Mouse (Mus musculus): ENCODE measurements around the gene Kcnh2.
"Not testable (repeated sequence)": the region's sequence is repeated elsewhere in the genome, so short reads cannot be mapped to it uniquely, and the experiment has no call there.

Gene Kcnh2

DNA sequence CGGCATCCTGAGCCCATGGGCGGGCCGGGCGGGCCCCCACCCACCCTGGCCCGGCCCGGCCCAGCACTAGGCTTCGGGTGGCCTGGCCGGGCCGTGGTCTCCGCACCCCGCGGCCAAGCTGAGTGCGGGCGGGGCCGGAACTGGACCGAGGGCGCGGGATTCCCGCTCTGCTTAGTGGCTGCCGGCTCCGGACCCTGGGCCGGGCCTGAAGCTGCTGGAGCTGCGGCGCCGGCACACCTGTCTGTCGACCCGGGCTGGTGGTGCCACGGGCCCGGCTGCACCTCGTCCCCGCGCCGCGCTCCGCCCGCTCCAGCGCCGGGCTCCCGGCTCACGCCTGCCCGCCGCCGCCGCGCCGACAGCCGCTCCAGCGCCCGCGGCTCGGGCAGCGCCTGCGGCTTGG, at the start of gene Kcnh2:
TSS of gene Kcnh2 (minus strand) at position 327 of the 400 bp plus-strand sequence.
- no peak for DNase-seq

DNA sequence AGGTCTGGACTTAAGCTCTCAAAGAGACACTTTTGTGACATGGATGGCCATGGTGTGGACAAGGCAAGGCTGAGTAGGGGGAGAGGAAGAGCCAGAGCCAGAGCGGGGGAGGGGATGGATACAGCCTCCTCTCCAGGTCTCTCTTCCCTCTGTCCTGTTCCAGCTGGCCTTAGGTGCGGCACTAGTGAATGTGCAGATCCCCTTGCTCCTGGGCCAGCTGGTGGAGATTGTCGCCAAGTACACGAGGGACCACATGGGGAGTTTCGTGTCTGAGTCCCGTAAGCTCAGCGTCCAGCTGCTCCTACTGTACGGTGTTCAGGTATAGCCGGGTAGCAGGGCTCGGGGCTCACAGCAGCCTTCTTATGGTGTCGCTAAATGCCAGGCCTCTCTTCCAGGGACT, 49.0 kb upstream of the Kcnh2 start:
- peak; percentile 90 for DNase-seq

- DNase-seq: no peak
Measured at GRCm38 (mm10) chr5:24399686-24400085, 48.3 kb upstream of the Kcnh2 start.

DNA sequence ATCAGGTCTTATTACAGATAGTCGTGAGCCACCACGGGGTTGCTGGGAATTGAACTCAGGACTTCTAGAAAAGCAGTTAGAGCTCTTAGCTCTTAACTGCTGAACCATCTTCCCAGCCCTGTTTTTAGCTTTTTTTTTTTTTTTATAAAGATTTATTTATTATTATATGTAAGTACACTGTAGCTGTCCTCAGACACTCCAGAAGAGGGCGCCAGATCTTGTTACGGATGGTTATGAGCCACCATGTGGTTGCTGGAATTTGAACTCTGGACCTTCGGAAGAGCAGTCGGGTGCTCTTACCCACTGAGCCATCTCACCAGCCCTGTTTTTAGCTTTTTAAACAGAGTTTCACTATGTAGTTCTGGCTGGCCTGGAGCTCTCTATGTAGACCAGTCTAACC, 44.9 kb upstream of the Kcnh2 start:
- not testable (repeated sequence) for DNase-seq

DNA sequence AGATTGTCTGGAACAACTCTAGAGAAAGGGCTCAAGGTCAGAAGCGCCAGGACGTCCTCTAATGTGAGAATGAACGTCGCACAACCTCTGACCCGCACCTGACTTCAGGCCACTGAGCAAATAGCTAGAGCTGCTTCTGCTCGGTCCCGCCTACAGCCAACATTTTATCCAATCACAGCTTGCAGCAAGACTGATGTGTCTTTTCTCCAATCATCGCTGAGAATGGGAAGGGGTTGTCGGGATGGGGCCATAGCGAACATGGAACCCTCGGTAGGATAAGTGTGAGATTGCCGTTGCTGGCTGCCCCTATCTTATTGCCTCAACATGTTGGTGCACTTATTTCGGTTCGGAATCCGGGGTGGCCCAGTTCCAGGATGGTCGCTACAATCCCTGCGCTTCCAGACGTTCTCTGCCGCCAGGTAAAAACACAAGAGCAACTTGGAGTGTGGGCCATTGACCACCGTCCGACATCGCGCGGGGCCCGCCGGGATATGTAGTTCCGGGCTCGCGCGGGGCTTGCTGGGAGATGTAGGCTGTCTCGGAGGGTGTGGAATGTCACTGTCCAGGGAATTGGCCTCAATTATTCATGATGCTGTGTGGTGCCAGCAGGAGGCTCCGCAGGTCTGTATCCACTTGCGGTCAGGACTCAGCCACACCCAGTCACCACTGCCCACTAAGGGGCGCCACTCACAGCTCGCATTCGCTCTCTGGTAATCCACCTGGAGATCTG, 42.9 kb upstream of the Kcnh2 start:
- peak; percentile 100 for DNase-seq

DNA sequence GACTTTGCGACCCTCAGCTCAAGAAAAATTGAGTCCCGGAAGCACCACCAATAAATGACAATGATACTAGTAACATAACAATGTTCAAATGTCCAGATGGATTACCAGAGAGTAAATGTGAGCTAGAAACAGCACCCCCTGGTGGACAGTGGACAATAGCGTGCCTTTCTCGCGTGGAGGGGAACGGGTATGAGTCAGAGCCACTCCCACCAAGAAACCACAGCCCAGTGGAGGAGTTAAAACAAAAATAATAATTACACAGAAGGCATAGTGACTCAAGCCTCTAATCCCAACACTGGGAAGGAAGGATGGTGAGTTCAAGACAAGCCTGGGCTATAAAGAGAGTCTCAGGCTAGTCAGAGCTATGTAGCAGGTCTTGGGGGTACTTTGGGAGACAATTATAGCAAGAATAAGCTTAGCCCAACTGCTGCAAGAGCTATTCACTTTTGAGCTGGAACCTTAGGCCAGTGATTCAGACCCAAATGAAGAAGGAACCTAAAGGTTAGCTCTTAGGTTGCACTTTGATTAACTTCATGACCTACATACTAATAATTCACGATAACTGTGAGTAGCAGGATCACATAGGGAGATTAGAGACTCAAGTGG, 42.1 kb upstream of the Kcnh2 start, which contains the start of gene Abcb8:
TSS of gene Abcb8 (plus strand) at position 272 of the 606 bp plus-strand sequence.
- peak; percentile 98 for DNase-seq

DNA sequence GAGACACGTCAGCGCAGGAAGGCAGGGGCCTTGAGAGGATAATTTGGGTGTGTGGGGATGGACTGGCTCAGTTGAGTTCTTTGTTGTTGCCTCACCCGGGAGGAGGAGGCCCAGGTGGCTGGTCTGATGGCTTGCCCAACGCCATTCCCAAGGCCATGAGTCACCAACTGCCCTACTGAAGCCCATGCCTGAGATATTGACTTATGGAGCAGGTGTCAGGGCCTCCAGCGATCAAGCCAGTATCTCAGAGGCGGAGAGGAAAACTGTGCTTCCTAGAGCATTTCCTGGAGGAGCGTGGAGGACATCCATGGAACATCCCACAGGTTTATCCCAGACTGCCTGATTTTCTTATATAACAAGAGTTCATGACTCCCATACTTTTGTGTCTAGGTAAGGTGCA, 41.3 kb upstream of the Kcnh2 start:
- DNase-seq: peak; percentile 94

- DNase-seq: no peak
Measured at GRCm38 (mm10) chr5:24391864-24392263, 40.5 kb upstream of the Kcnh2 start, which contains the start of gene Atg9b. Atg9b (minus strand) TSS chr5:24392143.

DNA sequence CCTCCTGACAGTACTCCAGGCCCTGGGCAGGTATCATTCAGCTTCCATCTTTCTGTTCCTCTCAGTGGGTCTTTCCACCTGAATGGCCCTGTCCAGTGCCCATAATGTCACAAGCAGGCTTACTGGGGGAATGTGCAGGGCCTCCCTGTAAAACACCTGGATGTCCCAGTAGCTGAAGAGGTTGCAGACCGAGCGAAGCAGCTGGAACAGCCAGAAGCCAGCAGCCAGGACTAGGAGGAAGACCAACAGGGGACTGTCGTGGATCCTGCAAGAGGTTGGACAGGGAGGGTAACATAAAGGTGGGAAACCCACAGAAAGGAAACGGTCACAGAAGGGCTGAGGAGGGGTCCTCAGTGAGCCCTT, 38.2 kb upstream of the Kcnh2 start:
- DNase-seq: peak; percentile 92

DNA sequence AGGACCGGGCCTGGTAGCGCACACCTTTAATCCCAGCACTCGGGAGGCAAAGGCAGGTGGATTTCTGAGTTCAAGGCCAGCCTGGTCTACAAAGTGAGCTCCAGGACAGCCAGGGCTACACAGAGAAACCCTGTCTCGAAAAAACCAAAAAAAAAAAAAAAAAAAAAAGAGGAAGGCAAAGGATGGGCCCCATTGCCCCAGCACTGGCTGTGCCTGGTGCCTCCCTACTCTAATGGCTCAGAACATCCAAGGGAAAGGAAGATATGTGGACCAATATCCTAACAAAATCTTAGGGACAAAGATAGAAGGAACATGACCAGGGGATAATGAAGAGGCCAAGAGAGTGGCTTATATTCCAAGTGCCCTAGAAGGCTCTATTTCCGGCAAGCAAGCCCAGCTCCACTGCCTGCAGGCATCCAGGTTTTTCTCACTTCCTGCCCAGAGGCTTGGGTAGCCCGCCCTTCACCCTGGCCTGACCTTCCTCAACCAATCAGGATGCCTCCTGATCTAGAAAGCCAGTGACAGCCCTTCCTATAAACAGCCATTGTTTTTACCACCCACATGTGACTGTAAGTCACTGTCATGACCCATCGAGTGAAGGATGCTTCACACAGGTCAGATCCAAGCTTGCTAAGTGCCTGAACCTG, 37.7 kb upstream of the Kcnh2 start:
- peak; percentile 95 for DNase-seq

GRCm38 (mm10) chr5:24388246-24388915, 37.0 kb upstream of the Kcnh2 start:
- no peak for DNase-seq

DNA sequence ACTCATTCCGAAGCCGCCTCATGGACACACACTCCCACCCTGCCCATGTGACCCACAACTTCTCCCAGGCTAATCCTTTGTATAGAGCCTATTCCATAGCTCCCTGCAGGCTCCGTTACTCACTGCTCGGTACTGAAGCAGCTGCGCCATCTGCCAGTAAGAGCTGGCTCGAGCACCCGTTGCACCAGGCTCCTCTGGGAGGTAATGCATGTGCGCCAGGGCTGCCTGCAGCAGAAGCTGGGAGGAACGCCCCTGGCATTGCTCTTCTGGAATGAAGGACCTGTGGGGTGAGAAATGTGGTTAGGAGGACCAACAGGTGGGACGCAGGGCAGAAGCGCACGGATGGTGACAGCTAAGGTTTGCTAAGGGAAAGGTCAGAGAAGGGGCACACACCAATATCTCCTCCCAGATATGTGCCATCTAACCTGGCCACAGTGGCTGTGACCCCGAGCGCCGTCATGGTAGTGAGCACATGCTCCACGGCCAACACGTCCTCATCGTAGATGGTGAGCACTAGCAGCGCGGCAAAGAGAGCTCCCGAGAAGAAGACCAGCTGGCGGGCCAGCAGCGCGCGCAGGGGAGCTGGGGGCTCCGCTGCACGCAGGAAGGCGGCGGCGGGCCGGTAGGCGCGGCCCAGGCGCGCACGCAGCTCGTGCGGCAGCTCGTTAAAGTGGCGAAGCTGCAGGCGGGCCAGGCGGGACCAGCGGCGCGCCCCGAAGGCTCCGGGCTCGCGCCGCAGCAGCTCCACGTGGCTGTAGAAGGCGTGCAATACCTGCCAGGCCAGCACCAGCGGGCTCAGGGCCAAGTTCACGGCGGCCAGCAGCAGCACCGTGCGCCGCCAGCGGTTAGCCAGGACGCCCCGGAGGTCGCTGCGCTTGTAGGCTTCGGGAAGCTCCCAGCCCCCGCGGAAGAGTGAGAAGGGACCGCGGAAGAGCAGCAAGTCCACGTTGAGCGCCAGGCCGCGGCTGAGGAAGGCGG, 36.1 kb upstream of the Kcnh2 start:
- DNase-seq: peak; percentile 96

DNA sequence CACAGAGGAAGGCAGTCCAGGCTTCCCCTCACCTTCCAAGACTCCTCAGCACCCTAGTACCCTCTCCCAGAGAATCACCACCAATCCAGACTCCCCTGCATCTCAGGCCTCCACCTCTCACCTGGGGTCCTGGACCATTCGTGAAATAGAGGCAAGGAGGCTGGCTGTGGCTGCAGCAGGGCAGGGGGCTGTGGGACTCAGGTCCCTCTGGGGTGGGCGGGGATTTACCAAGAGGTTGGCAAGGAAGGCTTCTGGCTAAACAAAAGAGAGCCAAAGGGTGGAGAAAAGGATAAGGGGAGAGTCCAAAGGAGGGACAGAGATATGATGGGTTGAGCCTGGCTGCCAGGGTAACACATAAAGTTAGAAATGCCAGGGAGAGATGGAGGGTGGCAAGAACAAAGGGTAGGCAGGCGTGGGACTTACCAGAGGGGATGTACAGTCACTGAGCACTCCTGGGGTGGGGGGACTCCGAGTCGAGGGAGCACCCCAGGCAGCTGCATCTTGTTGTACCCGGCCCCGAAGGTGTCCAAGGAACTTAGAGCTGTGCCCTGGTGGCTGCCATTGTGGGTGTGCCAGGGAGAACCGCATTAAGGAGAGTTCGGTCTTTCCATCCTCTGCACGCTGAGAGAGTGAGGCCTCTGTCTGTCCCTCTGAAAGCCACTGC, 34.6 kb upstream of the Kcnh2 start:
- DNase-seq: peak; percentile 93

GRCm38 (mm10) chr5:24385374-24385773, 34.0 kb upstream of the Kcnh2 start:
- peak; percentile 91 for DNase-seq

DNA sequence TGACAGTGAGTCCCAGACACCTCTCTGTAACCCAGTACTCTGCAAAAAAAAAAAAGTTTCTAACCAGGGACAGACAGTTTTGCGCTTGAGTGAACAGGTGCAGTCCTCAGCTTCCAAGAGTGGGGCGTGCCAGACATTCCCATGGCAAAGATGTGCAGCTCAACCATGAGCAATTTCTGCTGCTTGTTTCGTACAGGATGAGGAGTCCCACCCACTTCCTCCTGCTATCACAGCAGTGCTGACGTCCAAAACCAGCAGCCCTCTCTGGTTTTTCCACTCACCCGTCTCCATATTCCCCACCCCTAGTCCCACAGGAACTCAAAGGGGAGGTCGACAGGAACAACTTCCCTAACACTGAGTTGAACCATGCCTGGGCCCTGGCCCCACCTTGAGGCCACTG, 33.0 kb upstream of the Kcnh2 start:
- peak; percentile 99 for DNase-seq

DNA sequence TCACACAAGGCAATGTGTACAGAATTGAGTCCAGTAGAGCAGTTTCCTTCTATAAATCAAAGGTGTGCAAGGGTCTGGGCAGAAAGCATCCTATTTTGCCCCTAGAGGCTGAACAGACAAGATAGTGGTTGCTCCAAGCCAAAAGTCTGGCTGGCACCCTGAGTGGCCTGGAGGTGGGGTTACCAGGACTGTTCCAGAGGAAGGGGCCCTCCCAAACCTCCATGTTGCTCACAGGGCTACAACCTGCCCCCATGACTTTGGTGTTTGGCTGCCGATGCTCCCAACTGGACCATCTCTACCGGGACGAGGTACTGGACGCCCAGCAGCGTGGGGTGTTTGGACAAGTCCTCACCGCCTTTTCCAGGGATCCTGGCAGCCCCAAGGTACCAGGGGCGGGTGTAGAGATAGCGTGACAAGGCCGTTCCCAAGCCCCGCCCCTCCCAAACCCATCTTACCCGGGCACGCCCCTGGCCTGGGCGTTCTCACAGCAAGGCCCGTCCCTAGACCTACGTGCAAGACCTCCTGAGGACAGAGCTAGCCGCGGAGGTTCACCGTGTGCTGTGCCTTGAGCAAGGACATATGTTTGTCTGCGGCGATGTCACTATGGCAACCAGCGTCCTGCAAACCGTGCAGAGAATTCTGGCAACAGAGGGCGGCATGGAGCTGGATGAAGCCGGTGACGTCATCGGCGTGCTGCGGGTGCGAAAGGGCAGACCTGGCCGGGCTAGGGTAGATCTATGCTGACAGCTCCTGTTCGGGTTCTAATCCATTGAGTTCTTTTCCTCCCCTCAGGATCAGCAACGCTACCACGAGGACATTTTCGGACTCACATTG, 31.8 kb upstream of the Kcnh2 start:
- DNase-seq: peak; percentile 99

DNA sequence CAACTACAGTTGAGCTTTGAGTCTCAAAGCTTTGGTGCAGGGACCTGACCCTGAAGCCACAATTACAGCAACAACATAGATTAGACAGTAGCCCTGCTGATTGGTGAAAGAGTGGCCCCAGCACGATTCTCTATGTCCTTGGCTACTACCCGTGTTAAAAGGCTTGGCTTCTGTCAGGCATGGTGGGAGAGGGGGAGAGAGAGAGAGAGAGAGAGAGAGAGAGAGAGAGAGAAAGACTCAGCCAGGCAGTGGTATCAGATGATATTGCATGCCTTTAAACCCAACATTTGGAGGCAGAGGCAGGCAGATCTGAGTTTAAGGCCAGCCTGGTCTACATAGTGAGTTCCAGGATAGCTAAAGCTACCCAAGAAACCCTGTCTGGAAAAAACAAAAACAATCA, 30.6 kb upstream of the Kcnh2 start:
- DNase-seq: no peak

- DNase-seq: no peak
Measured at GRCm38 (mm10) chr5:24381486-24381885, 30.1 kb upstream of the Kcnh2 start.

DNA sequence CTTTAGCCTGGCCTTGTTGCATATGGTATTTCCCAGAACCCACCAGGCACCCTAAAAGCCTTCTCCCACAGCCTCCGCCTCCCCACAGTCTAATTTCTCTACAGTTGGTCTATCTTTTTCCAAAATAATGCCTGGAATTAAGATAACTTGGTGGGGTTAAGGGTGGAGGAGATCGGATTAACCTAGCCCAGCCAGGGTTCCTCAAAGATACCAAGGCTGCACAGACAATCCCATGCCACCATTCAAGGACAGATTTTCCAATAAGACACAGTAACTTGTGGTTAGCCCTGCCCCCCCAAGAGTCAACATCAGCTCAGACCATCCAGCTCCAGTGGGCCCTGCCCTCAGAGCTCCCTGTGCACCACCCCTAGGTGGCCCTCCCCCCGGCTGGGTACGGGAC, 29.1 kb upstream of the Kcnh2 start:
- no peak for DNase-seq

- no peak for DNase-seq
Measured at GRCm38 (mm10) chr5:24379501-24379900, 28.1 kb upstream of the Kcnh2 start.

DNA sequence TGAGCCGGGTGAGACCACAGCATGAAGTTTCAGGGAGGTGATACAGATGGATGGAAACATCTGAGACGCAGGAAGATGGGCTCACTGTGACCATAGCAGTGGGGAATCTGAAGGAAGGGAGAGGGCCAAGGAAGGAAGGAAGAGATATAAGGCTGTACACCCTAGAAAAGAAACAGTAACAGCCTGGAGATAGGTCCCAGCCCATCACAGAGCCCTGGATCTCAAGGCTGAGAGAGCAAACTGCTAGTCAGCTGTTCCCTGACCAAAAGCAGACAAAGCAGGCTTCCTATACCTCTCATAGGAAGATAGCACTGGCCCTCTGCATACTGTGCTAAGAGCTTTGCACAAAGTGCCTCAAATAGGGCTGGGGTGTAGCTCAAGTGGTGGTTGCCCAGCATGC, 27.3 kb upstream of the Kcnh2 start:
- no peak for DNase-seq
